Mouse (Mus musculus) thymus, adult 2 months (tissue): Measurements from ENCODE around the gene Gm7168.
"Not testable (repeated sequence)": the region's sequence is repeated elsewhere in the genome, so short reads cannot be mapped to it uniquely, and the experiment has no call there.

Experiments used
- CTCF ChIP-seq: fragments of 200-500 bp; IDR thresholded peaks from 2 replicates; pipeline ENCODE4 v1.5.1; 2012; ENCODE audit warnings: mild to moderate bottlenecking, control low read depth, low read length, moderate library complexity, borderline replicate concordance; ENCODE audit not compliant: control insufficient read depth, poor library complexity, insufficient read depth; ENCODE audit errors: extremely low read depth
- POLR2A ChIP-seq: fragments of 200-500 bp; IDR thresholded peaks from 2 replicates; pipeline ENCODE4 v1.6.1; 2012; ENCODE audit warnings: mild to moderate bottlenecking, low read length, control low read depth, moderate library complexity; ENCODE audit not compliant: control insufficient read depth, poor library complexity, insufficient read depth; ENCODE audit errors: extremely low read depth

GRCm38 (mm10) chr17:13939231-13939630 lies 8.9 kb upstream of the Gm7168 start:
- TF ChIP-seq POLR2A, CTCF: not testable (repeated sequence)
